Mouse (Mus musculus) kidney, adult 2 months (tissue): ENCODE measurements around the gene Pxt1.

Experiments used
- CTCF ChIP-seq: fragments of 200-500 bp; conservative IDR thresholded peaks from 2 replicates; pipeline ENCODE4 v1.5.1; 2011; ENCODE audit warnings: low read depth, mild to moderate bottlenecking, control low read depth, low read length, moderate library complexity, mixed read lengths; ENCODE audit not compliant: insufficient read depth, insufficient read length
- POLR2A ChIP-seq: fragments of 200-500 bp; IDR thresholded peaks from one replicate; pipeline ENCODE4 v1.6.1; 2011; ENCODE audit warnings: low read depth, low read length, control low read depth

- TF ChIP-seq CTCF, result no peak
- TF ChIP-seq POLR2A, result no peak
Measured at GRCm38 (mm10) chr17:28913940-28914339, 29.7 kb downstream of the Pxt1 start.
